Mouse (Mus musculus): ENCODE results near the gene Nptx1. TPM values are rescaled to one million over a fixed set of nuclear protein-coding genes. Genes with fewer than 3 reads are reported as not detected.

Nptx1 gene
- 100 to 1,000 TPM; 492 to 504 TPM for total RNA-seq (2021)
- long read RNA-seq, full-length matches to known transcripts = 399 of 598 reads
- long read RNA-seq, partial matches to known transcripts = 26 of 598 reads
- long read RNA-seq, other reads (novel, unspliced or antisense) = 173 of 598 reads

DNA sequence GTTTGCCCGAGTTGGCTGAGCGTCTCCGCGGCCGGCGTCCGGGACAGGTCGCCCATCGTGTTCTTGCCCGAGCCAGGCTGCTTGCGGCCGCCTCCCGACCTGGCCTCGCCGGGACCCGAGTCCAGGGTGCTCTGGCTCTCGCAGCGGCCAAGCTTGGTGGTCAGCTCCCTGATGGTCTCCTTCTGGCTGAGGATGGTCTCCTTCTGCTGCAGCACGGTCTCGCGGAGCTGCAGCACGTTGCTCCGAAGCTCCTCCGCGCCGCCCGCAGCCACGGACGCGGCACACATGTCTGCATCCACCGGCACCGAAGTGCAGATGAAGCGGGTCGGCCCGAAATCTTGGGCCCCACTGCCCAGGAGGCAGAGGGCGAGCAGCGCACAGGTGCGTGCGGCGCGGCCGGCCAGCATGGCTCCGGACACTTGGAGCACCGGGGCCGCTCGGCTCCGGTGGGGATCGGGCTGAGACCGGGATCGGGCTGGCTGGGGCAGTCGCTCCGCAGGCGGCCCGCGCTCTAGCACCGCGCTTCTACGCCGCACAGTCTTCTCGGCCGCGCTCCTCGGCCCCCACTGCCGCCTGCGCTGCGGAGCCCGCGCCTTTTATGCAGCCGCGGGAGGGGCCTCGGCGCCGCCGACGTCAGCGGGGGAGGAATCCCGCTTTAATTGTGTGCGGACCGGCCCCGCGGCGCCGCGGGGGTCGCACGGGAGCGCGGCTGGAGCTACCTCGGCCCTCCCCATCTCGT, at the start of gene Nptx1:
TSS of gene Nptx1 (minus strand) at position 571 of the 739 bp plus-strand sequence.
- DNase-seq (ENCODE audit: low spot score in 2 of 2) = peak; percentile 76 to 86

DNA sequence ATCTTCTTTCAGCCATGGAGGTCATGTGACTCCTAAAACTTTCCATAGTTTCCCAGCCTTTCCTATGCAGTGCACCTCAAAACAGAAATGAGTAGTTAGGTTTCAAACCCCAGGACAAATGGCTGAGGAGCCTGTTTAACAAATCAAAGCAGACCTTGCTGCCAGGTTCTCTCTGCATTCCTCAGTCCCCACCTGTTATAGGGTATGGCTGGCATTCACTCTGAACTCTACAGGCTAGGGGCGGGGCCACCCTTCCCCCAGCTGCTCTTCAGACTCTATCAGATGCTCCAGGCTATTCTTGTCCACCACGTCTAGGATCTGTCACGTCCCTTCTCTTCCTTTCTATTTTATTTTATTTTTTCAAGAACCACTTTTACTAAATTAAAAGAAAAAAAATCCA, 46.4 kb upstream of the Nptx1 start:
- DNase-seq (ENCODE audit: low spot score in 2 of 2) = no peak

DNA sequence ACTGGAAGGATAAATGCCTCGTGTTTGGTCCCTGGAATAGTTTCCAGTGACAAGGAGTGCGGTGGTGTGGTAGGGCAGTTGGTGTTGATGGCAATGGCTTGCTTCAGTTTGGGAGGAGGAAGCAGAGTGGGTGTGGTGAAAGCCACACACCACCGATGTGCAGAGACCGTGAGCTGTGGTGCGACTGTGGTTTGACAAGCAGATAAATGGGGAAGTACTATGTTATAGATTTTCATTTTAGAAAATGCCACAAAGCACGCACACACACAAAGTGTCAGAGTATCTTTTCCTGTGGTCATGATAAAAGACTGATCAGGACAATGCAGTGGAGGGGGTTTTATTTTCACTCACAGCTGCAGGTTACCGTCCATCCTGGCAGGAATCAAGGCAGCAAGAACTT, 41.7 kb upstream of the Nptx1 start:
- DNase-seq (ENCODE audit: low spot score in 2 of 2) = no peak

DNA sequence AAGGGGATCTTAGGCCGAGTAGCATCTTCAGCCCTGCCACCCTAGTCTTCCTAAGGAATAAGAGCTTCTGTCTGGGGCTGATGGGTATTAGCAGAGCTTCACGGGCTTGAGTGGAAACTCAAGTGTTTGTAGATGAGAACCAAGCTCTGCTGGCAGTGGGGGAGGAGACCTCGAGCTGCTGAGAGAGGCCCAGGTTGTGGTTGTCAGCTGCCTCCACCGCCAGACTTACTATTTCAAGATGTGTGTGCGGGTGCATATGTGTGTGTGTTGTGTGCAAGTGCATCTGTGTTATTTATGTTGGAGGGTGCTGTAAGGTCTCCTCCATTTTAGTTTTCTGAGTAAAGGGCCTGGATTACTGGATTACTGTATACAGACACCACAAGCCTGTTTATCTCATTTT, 39.6 kb upstream of the Nptx1 start:
- no peak for DNase-seq (ENCODE audit: low spot score in 2 of 2)

DNA sequence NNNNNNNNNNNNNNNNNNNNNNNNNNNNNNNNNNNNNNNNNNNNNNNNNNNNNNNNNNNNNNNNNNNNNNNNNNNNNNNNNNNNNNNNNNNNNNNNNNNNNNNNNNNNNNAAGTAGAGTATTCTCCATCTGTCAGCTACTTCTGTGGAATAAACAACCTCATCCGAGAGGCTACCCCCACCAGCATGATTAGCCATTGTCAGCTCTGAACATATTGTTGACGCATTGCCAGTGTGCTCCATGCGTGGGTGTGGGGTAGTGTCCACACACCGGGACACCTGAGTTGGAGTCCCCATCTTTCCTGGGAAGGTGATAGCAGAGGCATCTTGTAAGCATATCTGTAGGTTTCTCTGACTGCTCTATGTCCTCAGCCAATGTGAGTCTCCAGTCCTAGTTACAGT, 39.0 kb upstream of the Nptx1 start:
- DNase-seq (ENCODE audit: low spot score in 2 of 2) = no peak

DNA sequence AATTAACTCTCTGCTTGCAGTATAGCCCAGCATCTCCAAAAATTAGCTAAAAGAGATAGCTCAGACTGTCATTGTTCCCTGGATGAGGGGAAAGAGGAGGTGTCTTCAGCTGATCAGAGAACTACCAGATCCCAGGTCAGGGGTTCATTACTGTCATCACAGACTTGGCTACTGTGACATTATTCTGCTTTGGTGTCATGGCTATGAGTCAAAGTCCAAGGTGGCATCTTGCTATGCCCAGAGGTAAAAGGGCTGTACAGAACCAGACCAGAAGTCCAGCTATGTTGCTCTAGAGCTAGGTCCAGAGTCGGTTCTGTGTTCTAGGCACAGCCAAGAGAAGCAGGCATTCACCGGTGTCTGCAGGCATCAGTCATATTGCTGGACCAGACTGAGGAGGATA, 30.2 kb upstream of the Nptx1 start:
- DNase-seq (ENCODE audit: low spot score in 2 of 2) = no peak

DNA sequence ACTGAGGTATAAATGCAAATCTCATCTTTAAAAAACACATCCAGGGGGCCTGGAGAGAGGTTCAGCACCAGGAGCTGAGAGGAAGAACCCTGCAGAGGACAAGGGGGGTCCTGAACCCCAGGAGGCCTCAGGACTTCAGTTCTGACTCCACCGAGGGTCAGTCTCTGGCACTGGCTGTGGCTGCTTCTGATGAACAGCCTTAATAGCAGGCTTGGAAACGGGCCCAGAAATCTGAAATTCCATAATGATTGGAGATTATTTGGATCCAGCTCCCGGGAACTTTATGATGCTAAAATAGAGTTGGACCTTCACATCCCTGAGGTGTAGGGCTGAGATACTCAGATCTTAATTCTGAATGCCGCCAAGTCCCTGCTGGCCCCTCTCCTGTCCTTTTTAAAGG, 29.3 kb upstream of the Nptx1 start:
- DNase-seq (ENCODE audit: low spot score in 2 of 2) = no peak

DNA sequence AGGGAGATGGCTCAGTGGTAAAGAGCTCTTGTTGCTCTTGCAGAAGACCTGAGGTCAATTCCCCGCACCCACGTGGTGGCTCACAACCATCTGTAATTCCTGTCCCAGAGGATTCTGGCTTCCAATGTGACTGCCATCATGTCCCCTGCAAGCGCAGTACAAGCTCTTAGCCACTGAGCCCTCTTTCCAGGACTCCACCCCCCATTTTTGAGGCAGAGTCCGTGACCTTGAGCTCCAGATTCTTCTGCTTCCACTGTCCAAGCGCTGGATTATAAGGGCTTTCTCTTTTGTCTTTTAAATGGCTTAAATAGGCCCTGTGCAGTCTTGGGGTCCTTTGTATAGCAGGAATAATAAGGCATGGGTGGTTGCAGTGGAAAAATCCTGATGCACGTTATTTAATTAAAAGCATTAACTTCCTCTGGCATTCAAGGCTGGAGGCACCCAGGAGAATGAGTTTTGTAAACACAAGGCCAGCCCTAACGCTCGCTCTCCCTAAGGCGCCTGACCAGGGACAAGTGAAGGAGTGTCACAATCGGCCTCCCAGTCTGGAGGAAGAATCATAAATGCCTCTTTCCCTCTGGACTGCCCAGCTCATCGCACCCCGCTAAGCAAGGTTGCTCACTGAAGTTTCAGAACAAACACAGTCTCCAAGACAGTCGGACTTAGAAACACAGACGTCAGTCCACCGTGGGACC, 24.9 kb upstream of the Nptx1 start:
- no peak for DNase-seq (ENCODE audit: low spot score in 2 of 2)

DNA sequence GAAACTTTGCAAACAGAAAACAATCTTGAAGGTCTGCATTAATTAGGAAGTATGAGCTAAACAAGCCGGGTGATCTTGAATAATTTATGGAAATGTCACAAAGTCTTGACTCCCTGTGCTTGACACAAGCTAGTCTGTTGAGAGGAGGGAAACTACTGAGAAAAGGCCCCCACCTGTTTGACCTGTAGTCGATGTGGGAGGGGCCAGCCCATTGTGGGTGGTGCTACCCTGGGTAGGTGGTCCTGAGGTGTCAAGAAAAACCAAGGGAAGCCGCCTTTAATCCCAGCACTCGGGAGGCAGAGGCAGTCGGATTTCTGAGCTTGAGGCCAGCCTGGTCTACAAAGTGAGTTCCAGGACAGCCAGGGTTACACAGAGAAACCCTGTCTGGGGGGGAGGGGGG, 18.6 kb upstream of the Nptx1 start:
- DNase-seq (ENCODE audit: low spot score in 2 of 2) = no peak

DNA sequence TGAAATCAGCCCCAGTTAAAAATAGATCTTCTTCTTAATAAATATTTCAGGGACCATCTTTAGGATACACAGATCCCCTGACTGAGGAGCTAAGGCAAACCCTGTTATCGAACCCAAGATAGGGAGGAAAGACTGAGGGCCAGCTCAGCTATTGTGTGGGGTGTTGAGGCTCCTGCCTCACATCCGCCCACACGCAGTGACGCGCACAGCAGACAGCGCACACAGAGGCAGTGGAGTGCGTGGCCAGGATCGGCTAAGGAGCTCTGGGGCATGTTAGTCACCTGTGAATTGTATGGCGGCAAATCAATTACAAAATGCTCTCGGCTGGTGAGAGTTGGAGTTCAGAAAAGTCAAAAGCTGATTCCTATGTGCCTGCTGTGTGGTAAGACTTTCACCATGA, 18.1 kb upstream of the Nptx1 start:
- peak; percentile 13 to 41 for DNase-seq (ENCODE audit: low spot score in 2 of 2)

DNA sequence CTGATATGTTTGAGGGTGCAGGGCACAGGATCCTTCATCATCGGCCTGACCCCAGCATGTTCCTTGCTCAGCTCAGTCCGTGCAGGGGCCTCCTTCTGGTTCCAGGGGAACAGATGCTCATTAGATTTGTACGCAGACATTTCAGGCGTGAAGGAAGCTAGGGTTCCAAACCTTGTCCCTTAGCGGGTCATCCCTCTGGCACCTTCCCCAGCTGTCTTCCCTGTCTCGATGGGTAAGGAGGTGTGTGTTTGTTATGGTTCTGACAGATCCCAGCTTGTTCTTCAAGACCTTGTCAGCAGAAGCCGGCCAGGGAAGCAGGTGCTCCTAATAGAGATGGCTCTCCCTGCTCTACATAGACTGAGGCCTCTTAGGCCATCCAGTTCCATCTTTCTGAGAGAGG, 17.5 kb upstream of the Nptx1 start:
- no peak for DNase-seq (ENCODE audit: low spot score in 2 of 2)

DNA sequence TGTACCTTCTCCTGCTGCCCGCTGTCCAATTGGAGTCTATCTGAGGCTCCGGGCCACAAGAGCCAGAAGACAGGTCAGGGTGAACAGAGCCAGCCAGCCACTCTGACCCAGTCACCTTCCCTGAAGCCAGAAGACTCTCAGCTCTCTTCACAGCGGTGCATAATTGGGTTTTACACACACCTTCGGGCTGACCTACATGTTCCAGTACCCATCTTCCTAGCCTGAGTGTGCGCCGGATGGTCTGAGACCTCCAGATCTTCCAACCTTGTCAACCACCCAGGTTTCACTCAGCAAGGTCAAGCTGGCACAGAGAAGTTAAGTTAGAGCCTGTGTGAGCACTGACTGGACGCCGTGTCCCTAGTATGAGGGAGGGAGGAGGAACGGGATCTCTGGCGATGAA, 16.8 kb upstream of the Nptx1 start:
- DNase-seq (ENCODE audit: low spot score in 2 of 2) = no peak

DNA sequence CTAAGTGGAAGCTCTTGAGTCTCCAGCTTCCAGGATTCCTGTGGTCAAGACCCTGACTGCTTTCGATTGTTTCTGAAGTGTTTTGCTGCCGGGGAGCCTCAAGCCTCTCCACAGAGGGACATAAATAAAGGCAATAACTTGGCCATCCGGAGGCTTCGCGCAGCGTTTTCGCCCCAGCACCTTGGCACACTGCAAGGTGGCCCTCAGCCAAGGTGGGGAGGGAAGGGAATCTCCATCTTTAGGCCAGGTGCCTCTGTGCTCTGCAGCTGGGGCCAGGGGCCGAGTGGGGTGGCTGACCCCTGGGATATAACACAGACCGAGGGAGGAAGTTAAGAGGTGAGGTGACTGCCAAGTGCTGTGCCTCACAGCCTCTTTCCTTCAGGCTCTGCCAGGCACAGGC, 15.6 kb upstream of the Nptx1 start:
- no peak for DNase-seq (ENCODE audit: low spot score in 2 of 2)

DNA sequence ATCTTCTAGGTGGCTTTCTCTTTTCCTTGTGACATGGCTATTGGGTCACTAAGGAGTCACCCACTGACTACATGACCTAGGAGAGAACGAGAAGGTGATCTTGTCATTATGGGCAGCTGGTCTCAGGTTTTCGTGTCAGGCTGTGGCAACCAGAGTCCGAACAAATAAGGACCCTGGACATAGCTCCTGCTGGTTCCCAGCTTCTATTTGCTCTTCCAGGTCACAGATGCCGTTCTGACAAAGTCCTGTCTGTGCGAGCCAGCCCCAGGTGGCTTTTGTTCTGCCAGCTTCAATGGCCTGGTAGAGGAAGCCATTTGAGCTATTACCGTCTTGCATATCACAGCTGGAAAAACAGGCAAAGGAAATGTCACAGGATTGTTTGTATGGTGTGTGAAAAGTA, 14.7 kb upstream of the Nptx1 start:
- no peak for DNase-seq (ENCODE audit: low spot score in 2 of 2)

DNA sequence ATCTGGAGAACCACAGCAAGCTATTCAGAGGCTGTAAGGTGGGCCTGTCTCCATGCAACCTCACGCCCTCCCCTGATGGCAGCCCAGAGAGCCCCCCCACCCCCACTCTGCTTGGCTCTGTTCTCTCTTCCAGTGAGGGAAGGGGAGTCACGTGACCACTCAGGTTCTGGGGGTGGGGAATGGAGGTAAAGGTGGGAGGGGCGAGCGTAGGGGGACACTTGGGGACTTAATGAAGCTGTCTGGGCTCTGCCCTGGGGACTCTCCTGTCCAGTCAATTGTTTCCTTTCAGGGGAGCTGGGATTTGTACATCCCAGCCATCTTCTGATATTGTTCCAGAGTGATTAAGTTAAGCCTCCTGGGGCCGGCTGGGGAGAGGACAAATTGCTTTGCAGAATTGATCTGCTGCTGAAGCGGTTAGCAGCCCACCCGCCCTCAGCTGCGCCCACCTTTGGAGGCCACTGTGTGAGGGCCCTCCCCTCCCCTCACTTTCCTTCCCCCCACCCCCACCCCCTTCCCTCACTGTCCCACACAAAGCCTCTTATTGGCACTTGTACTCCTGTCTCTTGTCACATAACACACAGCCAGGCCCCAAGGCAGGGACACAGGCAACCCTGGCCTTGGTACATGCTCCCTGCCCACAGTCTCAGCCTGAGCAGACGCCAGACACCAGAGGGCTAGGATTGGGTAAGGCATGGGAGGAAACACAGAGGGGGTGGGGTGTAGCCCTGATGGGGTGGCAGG, 11.5 kb upstream of the Nptx1 start:
- DNase-seq (ENCODE audit: low spot score in 2 of 2) = no peak

DNA sequence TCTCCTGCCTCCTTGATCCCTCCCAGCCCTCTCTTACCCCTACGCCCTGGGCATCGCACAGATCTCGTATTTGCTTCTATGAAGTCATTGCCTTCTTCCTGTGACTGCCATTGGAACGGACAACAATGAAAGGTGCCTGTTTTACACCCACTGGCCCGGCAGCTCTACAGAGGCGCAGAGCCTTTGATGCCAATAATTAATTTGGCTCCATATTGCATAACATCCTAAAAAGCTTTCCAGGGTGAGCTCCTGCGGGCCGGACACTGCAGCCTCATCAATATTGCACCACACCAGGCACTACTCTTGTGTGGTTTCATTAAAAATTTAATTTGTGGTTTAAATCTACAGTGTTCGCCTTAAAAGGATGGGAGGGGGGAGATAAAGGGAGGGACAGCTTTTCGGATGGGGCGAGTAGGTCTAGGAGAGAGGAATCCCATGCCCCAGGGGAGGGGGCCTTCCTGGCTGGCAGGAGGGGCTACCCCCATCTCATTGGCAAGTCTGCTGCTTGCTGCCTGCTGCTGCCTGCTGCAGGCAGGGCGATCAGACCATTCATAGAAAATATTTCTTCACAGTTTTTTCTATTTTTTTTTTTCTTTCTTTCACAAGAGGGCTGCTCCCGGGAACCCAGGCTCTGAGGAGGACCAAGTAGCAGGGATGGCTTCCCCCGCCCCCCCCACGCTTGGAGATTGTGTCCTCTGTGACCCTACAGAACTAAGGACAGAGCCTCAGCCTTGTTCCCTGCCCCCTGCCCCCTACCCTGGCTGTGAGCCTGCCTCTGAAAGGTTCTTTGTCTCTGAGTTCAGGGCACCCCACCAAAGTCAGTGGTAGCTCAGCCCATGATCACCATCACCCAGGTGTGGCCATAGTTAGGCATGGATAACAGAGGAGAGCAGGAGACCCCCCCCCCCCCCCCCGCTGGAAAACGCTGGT, 10.7 kb upstream of the Nptx1 start:
- DNase-seq (ENCODE audit: low spot score in 2 of 2) = no peak

DNA sequence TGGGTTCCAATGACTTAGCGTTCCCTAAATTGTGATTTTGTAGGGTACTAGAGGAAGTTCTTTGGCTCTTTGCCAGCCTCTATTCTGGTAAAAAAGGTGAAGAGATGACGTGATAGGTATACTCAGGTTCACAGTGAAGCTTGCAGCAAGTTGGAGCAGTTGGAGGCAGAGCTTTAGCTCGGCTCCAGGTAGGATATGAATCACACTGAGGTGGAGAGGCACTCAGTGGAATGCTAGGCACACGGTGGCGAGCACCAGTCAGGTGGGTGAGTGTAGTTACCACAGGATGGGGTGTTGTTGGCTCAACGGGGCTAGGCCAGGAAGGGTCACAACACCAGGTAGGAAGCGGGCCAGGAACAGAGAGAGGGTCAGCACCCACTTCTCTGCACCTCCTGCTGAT, 7.6 kb upstream of the Nptx1 start:
- no peak for DNase-seq (ENCODE audit: low spot score in 2 of 2)

DNA sequence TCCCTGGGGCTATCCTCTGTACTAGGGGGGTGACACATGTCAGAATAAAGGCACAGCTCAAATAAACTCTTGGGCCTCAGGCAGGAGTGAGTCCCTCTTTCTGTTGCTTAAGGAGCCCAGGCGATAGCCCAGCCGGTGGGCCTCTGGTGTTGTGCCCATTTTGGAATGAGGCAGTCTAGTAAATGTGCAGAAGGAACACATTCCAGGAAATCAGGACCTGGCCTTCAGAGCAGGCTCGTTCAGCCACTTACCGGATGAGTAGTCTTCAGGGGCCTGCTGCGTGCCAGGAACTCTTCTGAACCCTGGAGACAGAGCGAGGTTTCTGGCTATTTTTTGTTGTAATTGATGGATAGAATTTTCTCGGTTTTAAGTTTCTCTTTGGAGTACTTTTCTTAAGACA, 7.2 kb upstream of the Nptx1 start:
- no peak for DNase-seq (ENCODE audit: low spot score in 2 of 2)

DNA sequence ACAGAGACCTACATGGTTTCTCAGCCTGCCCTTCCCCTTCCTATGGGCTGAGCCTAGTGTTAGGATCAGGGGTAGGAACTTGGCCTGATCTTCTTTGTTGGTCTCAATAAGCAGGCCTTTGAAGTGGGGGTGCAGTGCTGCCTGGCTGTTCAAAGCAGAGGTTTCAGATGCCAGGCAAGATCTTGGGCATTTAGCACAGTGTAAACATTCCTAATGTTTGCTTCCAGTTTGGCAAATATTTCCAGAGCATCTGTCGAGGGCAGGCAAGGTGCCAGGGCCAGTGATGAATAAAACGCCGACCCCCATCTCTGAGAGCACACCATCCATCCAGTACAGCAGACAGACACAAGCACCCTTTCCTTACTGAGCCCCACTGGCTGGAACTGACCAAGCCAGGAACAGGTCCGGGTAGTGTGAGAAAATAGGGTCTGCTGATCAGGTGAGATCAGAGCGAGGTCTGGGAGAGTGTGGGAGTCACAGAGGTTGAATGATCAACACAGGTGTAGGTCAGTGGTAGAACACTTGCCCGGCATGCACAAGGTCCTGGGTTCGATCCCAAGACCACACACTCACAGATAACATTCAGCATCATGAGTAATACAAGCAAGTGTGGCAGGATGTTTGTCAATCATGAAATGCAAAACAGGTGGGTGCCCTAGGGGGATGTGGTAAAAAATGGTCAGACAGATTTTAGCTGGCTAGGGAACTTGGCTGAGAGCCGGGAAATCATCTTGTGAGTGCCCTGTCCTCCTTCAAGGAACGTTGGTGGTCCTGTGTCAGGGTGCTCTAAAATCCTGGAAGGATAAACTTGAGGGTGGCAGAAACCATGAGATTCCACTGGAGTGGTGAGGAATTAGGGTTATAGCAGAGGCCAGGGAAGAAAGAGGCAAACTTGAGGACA, 5.6 kb upstream of the Nptx1 start:
- no peak for DNase-seq (ENCODE audit: low spot score in 2 of 2)

DNA sequence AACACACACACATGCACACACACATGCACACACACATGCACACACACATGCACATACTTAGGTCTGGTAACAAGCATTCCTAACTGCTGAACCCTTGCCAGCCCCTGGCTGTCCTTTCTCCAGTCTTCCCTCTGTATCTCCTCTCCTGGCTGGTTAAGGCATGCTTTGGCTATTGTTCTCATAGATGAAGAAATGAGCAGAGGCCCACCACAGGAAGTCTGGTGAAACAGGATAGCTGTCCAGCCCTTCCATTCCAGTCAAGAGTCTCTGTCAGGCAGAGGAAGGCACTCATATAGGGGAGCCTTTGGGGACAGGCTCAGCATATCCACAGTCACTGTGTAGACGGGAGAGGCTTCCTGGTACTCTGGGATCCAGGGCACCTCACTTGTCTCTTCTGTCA, 4.7 kb upstream of the Nptx1 start:
- no peak for DNase-seq (ENCODE audit: low spot score in 2 of 2)
